Mouse (Mus musculus) liver, embryonic 11.5 days (tissue): ENCODE data around the gene Csdc2. TPM values are rescaled to one million over a fixed set of nuclear protein-coding genes. Genes with fewer than 3 reads are reported as not detected.

Experiments
- ATAC-seq: fragments of 200-750 bp; cut with Nextera tagmentation; replicated peaks from 2 replicates; pipeline ENCODE4 v1.8.0; 2017; ENCODE audit warnings: moderate number of reproducible peaks, mild to moderate bottlenecking, moderate TSS enrichment, moderate library complexity; ENCODE audit not compliant: low FRiP score
- DNase-seq: peaks from one replicate; pipeline ENCODE4 v3.0.0-alpha.2; 2017; ENCODE audit warnings: low spot score
- H3K27ac ChIP-seq: fragments of 300-500 bp; sonication (generic); 2 replicates; pipeline ENCODE4 v1.5.1; 2014; ENCODE audit warnings: mild to moderate bottlenecking, low read depth, low read length, control low read depth
- H3K27me3 ChIP-seq: fragments of 300-500 bp; sonication (generic); replicated peaks from 2 replicates; pipeline ENCODE4 v1.6.1; 2014; ENCODE audit warnings: low read length, mixed read lengths; ENCODE audit not compliant: control insufficient read depth, insufficient read depth
- H3K36me3 ChIP-seq: fragments of 300-500 bp; sonication (generic); 2 replicates; pipeline ENCODE4 v1.6.1; 2014; ENCODE audit warnings: mild to moderate bottlenecking, low read length, moderate library complexity, mixed read lengths; ENCODE audit not compliant: control insufficient read depth, insufficient read depth
- H3K4me1 ChIP-seq: fragments of 300-500 bp; sonication (generic); replicated peaks from 2 replicates; pipeline ENCODE4 v1.6.1; 2014; ENCODE audit warnings: low read length, mixed read lengths; ENCODE audit not compliant: control insufficient read depth, insufficient read depth
- H3K4me2 ChIP-seq: fragments of 300-500 bp; sonication (generic); 2 replicates; pipeline ENCODE4 v1.6.1; 2014; ENCODE audit warnings: mild to moderate bottlenecking, control low read depth, moderate library complexity
- H3K4me3 ChIP-seq: fragments of 300-500 bp; sonication (generic); 2 replicates; pipeline ENCODE4 v1.5.1; 2014; ENCODE audit warnings: low read depth, low read length, control low read depth
- H3K9ac ChIP-seq: fragments of 300-500 bp; sonication (generic); 2 replicates; pipeline ENCODE4 v1.6.1; 2014; ENCODE audit warnings: low read depth, low read length, control low read depth
- H3K9me3 ChIP-seq: fragments of 300-500 bp; sonication (generic); 2 replicates; pipeline ENCODE4 v1.6.1; 2016; ENCODE audit warnings: low read length, inconsistent platforms, mixed read lengths; ENCODE audit not compliant: control insufficient read depth
- WGBS: fragments of 180-500 bp; shearing (Covaris S2); extraction: QIAGEN DNeasy Blood & Tissue Kit; methylation state at CpG from one replicate; pipeline ENCODE4 v1.1.7; 2014; 5-methylcytosine and 5-hydroxymethylcytosine counted together
- polyA plus RNA-seq: library from polyadenylated mRNA; unstranded; fragments of >200 nt; fragmentation: Nextera tagmentation; extraction: Ambion mirVana; gene quantifications from 2 replicates; pipeline ENCODE4 v1.2.1, GENCODE M21; 2014

Csdc2 gene
- polyA plus RNA-seq, 1 experiment from 2014 or later: 3.9 TPM

- H3K4me1 ChIP-seq: peaks cover 5% of the 10 kb centered on the region
- 93% methylated on average over 15 of the region's 15 CpGs for WGBS
- no peak for DNase-seq
Measured at GRCm38 (mm10) chr15:81955414-81955813, 18.9 kb downstream of the Csdc2 start.

GRCm38 (mm10) chr15:81956457-81956856 is 19.9 kb downstream of the Csdc2 start:
- no peak overlapping the region for H3K9ac ChIP-seq
- H3K27ac ChIP-seq: no peak overlapping the region
- 54% methylated on average over 8 of the region's 8 CpGs for WGBS
- H3K4me1 ChIP-seq: peaks cover 5% of the 10 kb centered on the region
- H3K36me3 ChIP-seq: no peaks in the 10 kb centered on the region; the same call in 1 of the 2 replicates
- no peak for ATAC-seq
- no peaks in the 10 kb centered on the region for H3K9me3 ChIP-seq
- H3K4me2 ChIP-seq: no peak overlapping the region
- H3K27me3 ChIP-seq: no peaks in the 10 kb centered on the region
- no peak for DNase-seq
- no peak overlapping the region for H3K4me3 ChIP-seq

More at GRCm38 (mm10) chr15:81955414-81955813, 18.9 kb downstream of the Csdc2 start:
- H3K4me3 ChIP-seq: no peak overlapping the region
- H3K9me3 ChIP-seq: no peaks in the 10 kb centered on the region
- no peak for ATAC-seq
- no peak overlapping the region for H3K4me2 ChIP-seq
- H3K27me3 ChIP-seq: no peaks in the 10 kb centered on the region
- no peaks in the 10 kb centered on the region; the same call in 1 of the 2 replicates for H3K36me3 ChIP-seq
- H3K27ac ChIP-seq: no peak overlapping the region
- no peak overlapping the region for H3K9ac ChIP-seq

- H3K27ac ChIP-seq: no peak overlapping the region
- 83% methylated on average over 11 of the region's 11 CpGs for WGBS
- ATAC-seq (no peak), DNase-seq (no peak)
- H3K9ac ChIP-seq: no peak overlapping the region
- no peaks in the 10 kb centered on the region for H3K27me3 ChIP-seq
- H3K4me2 ChIP-seq: no peak overlapping the region
- peaks cover 5% of the 10 kb centered on the region for H3K4me1 ChIP-seq
- H3K9me3 ChIP-seq: no peaks in the 10 kb centered on the region
- no peaks in the 10 kb centered on the region; the same call in 1 of the 2 replicates for H3K36me3 ChIP-seq
- H3K4me3 ChIP-seq: no peak overlapping the region
Measured at GRCm38 (mm10) chr15:81957598-81957997, 21.0 kb downstream of the Csdc2 start.

- H3K4me3 ChIP-seq: no peak overlapping the region
- H3K9ac ChIP-seq: no peak overlapping the region; the same call in 1 of the 2 replicates
- H3K4me2 ChIP-seq: peak overlapping the region; percentile 100; the same call in 1 of the 2 replicates
- no peaks in the 10 kb centered on the region; the same call in 1 of the 2 replicates for H3K36me3 ChIP-seq
- H3K27ac ChIP-seq: no peak overlapping the region
- ATAC-seq: no peak
- H3K9me3 ChIP-seq: no peaks in the 10 kb centered on the region
- no peak for DNase-seq
- H3K27me3 ChIP-seq: no peaks in the 10 kb centered on the region
- WGBS: 65% methylated on average over 3 of the region's 3 CpGs
- peaks cover 5% of the 10 kb centered on the region for H3K4me1 ChIP-seq
Measured at GRCm38 (mm10) chr15:81958906-81959305, 22.3 kb downstream of the Csdc2 start.

- WGBS: under 1% methylated on average over 77 of the region's 77 CpGs
- DNase-seq (peak; percentile 100), ATAC-seq (peak; percentile 97)
- Histone ChIP-seq H3K27me3 (no peaks in the 10 kb centered on the region), H3K4me1 (peaks cover 5% of the 10 kb centered on the region), H3K36me3 (no peaks in the 10 kb centered on the region), H3K4me3 (peak within 1 kb of the TSS; percentile 72), H3K4me2 (peak within 1 kb of the TSS; percentile 100), H3K9ac (peak within 1 kb of the TSS; percentile 76), H3K9me3 (no peaks in the 10 kb centered on the region), H3K27ac (peak within 1 kb of the TSS; percentile 79; the same call in 1 of the 2 replicates)
Measured at GRCm38 (mm10) chr15:81960171-81961077, 23.9 kb downstream of the Csdc2 start, which contains the start of gene Pmm1. Pmm1 (minus strand) TSS chr15:81960930.

- Histone ChIP-seq H3K27me3 (no peaks in the 10 kb centered on the region), H3K4me1 (peaks cover 5% of the 10 kb centered on the region), H3K27ac (no peak overlapping the region; the same call in 1 of the 2 replicates), H3K9ac (0 out of 2 replicates have a peak overlapping the region, but pooled peaks have one; percentile 76), H3K4me2 (peak overlapping the region; percentile 100), H3K36me3 (no peaks in the 10 kb centered on the region), H3K9me3 (no peaks in the 10 kb centered on the region), H3K4me3 (peak overlapping the region; percentile 72)
- ATAC-seq (peak; percentile 57), DNase-seq (no peak)
- WGBS: under 1% methylated on average over 8 of the region's 8 CpGs
Measured at GRCm38 (mm10) chr15:81961078-81961451, 24.5 kb downstream of the Csdc2 start.

GRCm38 (mm10) chr15:81964262-81964661 is 27.7 kb downstream of the Csdc2 start:
- Histone ChIP-seq H3K9me3 (no peaks in the 10 kb centered on the region), H3K27me3 (no peaks in the 10 kb centered on the region), H3K36me3 (no peaks in the 10 kb centered on the region), H3K4me3 (no peak overlapping the region), H3K9ac (no peak overlapping the region), H3K4me2 (no peak overlapping the region), H3K27ac (no peak overlapping the region), H3K4me1 (no peaks in the 10 kb centered on the region)
- 56% methylated on average over 1 of the region's 1 CpGs for WGBS
- no peak for ATAC-seq
- no peak for DNase-seq

GRCm38 (mm10) chr15:81964980-81965545 is 28.5 kb downstream of the Csdc2 start:
- Histone ChIP-seq H3K9ac (no peak overlapping the region), H3K27me3 (no peaks in the 10 kb centered on the region), H3K4me1 (0 out of 2 replicates have a peak, but pooled peaks cover 2% of the 10 kb centered on the region), H3K4me3 (no peak overlapping the region), H3K9me3 (no peaks in the 10 kb centered on the region), H3K27ac (no peak overlapping the region), H3K4me2 (no peak overlapping the region), H3K36me3 (no peaks in the 10 kb centered on the region)
- WGBS: 51% methylated on average over 4 of the region's 4 CpGs
- ATAC-seq (no peak), DNase-seq (no peak)
